Mouse (Mus musculus): Measurements from ENCODE around the gene Scgb1b11. TPM values are rescaled to one million over a fixed set of nuclear protein-coding genes. Genes with fewer than 3 reads are reported as not detected.

Scgb1b11 gene
- polyA plus RNA-seq (2017; shearing (Covaris generic)) = not detected

DNA sequence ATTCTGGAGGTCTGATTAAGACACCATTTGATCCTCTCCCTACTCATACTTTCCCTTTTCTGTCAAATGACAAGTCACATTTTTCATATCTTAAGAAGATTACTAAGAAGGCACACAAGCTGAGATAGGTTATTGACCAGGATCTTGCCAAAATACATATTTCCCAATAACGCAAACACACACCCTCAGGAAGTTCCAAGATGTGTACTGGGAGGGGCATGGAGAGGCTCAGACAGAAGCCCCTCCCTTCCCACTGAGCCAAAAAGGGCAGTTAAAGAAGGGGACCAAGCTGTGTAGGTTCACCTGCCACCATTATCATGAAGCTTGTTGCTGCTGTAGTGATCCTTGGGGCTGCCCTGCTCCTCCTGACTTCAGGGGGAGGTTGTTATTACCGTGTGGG lies at the start of gene Scgb1b11:
Scgb1b11 (plus strand) TSS at position 301 of the 400 bp plus-strand sequence.

DNA sequence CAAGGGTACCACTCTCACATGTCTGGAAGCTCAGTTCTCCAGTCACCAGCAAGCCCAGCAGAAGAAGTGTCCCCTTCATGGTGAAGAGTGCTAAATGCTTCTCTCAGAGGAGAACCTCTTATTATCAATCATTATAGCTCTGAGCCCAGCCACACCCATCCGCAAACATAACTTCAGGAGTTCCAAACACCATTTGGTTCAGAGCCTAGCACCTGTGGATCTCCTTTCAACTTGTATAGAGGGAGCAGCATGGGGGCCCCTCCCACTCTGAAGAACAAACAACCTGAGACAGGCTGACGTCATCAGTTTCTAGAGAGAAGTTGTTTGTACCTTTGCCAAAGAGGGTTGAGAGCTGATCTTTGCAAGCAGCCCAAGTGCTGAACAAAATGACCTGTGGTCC lies 11.6 kb upstream of the Scgb1b11 start, which contains the start of gene Scgb2b11:
Scgb2b11 (minus strand) TSS at position 101 of the 400 bp plus-strand sequence.

Other genes starting within 250 kb of the Scgb1b11 start
- gene Scgb1b10, start 122.0 kb upstream of the Scgb1b11 start, polyA plus RNA-seq (2017; shearing (Covaris generic)) = not detected
- gene Scgb2b11, start 11.7 kb upstream of the Scgb1b11 start, polyA plus RNA-seq (2017; shearing (Covaris generic)) = not detected
- not detected for gene Scgb2b12, start 104.4 kb downstream of the Scgb1b11 start, polyA plus RNA-seq (2017; shearing (Covaris generic))
- gene Scgb1b12, start 111.3 kb downstream of the Scgb1b11 start, polyA plus RNA-seq (2017; shearing (Covaris generic)) = not detected
- not detected for gene Scgb1b29, start 218.7 kb downstream of the Scgb1b11 start, polyA plus RNA-seq (2017; shearing (Covaris generic))